Mouse (Mus musculus): ENCODE measurements around the gene B4galnt3. TPM values are rescaled to one million over a fixed set of nuclear protein-coding genes. Genes with fewer than 3 reads are reported as not detected.

B4galnt3 gene
- polyA plus RNA-seq, 1 experiment, result 15.7 TPM

DNA sequence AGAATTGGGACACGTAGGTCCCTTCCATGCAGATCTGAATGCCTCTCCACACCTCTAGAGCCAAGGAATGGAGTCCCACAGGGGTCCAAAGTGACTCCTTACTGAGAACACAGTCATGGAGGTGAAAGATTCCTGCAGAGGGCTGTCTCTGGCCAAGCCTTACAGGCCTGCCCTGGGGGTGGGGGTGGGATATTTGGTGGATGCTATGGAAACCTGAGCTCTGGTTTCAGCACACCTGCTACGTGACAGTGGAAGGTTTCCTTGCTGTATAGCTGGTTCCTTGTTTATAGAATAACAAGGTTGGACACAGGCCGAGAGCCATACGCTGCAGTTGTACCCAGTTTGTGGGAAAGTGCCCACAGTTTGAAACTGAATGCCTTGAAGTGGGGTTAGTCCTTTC, 113.9 kb downstream of the B4galnt3 start:
- no peak overlapping the region for H3K4me3 ChIP-seq (ENCODE audit: low read depth, low read length)

DNA sequence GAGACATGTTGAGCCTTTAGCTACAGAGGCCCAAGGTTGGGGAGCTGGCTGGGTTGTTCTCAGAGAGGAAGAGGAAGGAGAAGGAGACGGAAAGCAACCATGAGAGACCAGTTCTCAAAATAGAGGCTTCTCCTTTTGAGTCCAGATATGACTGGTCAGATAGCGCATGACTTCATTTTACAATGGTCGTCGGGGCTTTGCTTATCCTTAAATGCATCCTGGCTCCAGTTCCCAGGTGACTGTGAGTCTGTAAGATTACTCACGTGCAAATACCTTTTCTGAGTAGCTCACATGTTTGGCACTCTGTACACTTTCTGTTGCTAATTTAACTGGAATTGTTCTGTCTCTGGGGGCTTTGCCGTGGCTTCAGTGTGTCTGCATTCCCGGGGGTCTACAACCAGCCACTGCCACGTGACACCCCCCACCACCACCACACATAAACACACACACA, 114.6 kb downstream of the B4galnt3 start:
- TF ChIP-seq POLR2A (IDR thresholded peaks at IDR 0.05; ENCODE audit: insufficient read depth, low read length), result no peak
- no peak for TF ChIP-seq CTCF (IDR thresholded peaks at IDR 0.05; ENCODE audit: low read depth, low read length)
- no peak for TF ChIP-seq EP300 (IDR thresholded peaks at IDR 0.05; ENCODE audit: insufficient read depth, low read depth, low read length)
- no peaks in the 10 kb centered on the region for H3K36me3 ChIP-seq (ENCODE audit: control insufficient read depth, insufficient read depth, low read length, poor library complexity, severe bottlenecking)
- peaks cover 6% of the 10 kb centered on the region for H3K4me1 ChIP-seq (ENCODE audit: control insufficient read depth, insufficient read depth, low read length)
- H3K9ac ChIP-seq (ENCODE audit: low read depth, poor library complexity, severe bottlenecking), result no peak overlapping the region
- no peak overlapping the region for H3K4me3 ChIP-seq (ENCODE audit: low read depth, low read length)
- H3K9me3 ChIP-seq (replicated peaks; ENCODE audit: control insufficient read depth, insufficient read depth, low read length, poor library complexity, severe bottlenecking), result no peaks in the 10 kb centered on the region
- no peaks in the 10 kb centered on the region for H3K27me3 ChIP-seq (ENCODE audit: control insufficient read depth, insufficient read depth, low read length, poor library complexity, severe bottlenecking)
- no peak overlapping the region for H3K27ac ChIP-seq (ENCODE audit: insufficient read depth, low read length)

More for the DNA sequence above, 113.9 kb downstream of the B4galnt3 start:
- no peaks in the 10 kb centered on the region for H3K9me3 ChIP-seq (replicated peaks; ENCODE audit: control insufficient read depth, insufficient read depth, low read length, poor library complexity, severe bottlenecking)
- no peak overlapping the region for H3K9ac ChIP-seq (ENCODE audit: low read depth, poor library complexity, severe bottlenecking)
- H3K4me1 ChIP-seq (ENCODE audit: control insufficient read depth, insufficient read depth, low read length), result peaks cover 6% of the 10 kb centered on the region
- H3K27me3 ChIP-seq (ENCODE audit: control insufficient read depth, insufficient read depth, low read length, poor library complexity, severe bottlenecking), result no peaks in the 10 kb centered on the region
- TF ChIP-seq POLR2A (IDR thresholded peaks at IDR 0.05; ENCODE audit: insufficient read depth, low read length) (no peak), CTCF (IDR thresholded peaks at IDR 0.05; ENCODE audit: low read depth, low read length) (no peak), EP300 (IDR thresholded peaks at IDR 0.05; ENCODE audit: insufficient read depth, low read depth, low read length) (no peak)
- H3K36me3 ChIP-seq (ENCODE audit: control insufficient read depth, insufficient read depth, low read length, poor library complexity, severe bottlenecking), result no peaks in the 10 kb centered on the region
- H3K27ac ChIP-seq (ENCODE audit: insufficient read depth, low read length), result no peak overlapping the region

DNA sequence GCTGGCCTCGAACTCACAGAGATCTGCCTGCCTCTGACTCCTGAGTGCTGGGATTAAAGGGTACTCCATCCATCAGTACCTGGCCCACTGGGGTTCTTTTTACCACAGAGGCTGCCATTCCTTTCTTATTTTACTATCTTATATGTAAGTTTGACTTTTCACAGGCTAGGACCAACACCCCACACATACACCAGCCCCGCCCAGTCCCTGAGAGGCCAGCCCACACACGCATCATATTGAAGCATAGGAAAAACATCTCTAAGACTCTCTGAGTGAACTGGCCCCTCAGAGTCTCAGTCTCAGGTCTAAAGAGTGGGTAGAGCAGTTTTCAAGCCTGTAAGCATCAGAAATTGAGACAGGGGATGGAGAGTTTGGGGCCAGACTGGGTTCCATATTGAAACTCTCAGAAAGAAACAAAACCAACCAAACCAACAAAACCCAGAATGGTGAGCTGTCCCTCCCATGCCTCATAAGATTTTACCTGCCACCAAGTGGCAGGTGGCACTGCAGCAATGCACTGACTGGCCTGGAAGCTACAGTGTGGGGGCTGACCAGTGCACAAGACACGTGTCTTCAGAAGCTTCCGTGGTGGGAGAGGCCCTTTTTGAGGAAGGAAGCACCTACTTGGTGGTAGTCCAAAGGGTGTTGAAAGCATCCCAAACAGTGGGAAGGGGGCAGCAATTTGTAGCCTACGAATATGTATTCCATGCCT, 115.2 kb downstream of the B4galnt3 start:
- TF ChIP-seq CTCF (IDR thresholded peaks at IDR 0.05; ENCODE audit: low read depth, low read length), result no peak
- TF ChIP-seq EP300 (IDR thresholded peaks at IDR 0.05; ENCODE audit: insufficient read depth, low read depth, low read length), result no peak
- TF ChIP-seq POLR2A (IDR thresholded peaks at IDR 0.05; ENCODE audit: insufficient read depth, low read length), result no peak
- Histone ChIP-seq H3K9me3 (replicated peaks; ENCODE audit: control insufficient read depth, insufficient read depth, low read length, poor library complexity, severe bottlenecking) (no peaks in the 10 kb centered on the region), H3K27me3 (ENCODE audit: control insufficient read depth, insufficient read depth, low read length, poor library complexity, severe bottlenecking) (no peaks in the 10 kb centered on the region), H3K4me1 (ENCODE audit: control insufficient read depth, insufficient read depth, low read length) (peaks cover 4% of the 10 kb centered on the region), H3K27ac (ENCODE audit: insufficient read depth, low read length) (no peak overlapping the region), H3K36me3 (ENCODE audit: control insufficient read depth, insufficient read depth, low read length, poor library complexity, severe bottlenecking) (no peaks in the 10 kb centered on the region), H3K9ac (ENCODE audit: low read depth, poor library complexity, severe bottlenecking) (no peak overlapping the region), H3K4me3 (ENCODE audit: low read depth, low read length) (no peak overlapping the region)

DNA sequence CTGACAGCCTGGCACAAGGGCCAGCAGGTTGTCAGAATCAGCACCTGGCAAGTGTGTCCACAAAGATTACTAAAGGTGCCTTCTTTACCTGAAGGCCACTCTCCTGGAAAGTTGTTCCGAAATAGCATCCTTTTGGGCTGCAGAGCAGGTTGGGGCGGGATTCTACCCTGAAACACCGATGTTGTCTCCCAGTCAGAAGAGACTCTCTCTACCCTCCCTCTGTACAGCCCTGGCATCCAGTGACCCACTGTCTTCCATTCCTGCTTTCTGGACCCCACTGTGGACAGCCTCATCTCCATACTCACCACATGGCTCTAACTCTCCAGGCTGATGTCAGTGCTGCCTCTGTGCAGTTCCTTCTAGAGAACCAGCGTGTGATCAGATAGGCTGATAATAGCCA, 118.7 kb downstream of the B4galnt3 start:
- no peaks in the 10 kb centered on the region for H3K27me3 ChIP-seq (ENCODE audit: control insufficient read depth, insufficient read depth, low read length, poor library complexity, severe bottlenecking)
- H3K4me1 ChIP-seq (ENCODE audit: control insufficient read depth, insufficient read depth, low read length), result no peaks in the 10 kb centered on the region
- H3K36me3 ChIP-seq (ENCODE audit: control insufficient read depth, insufficient read depth, low read length, poor library complexity, severe bottlenecking), result no peaks in the 10 kb centered on the region
- H3K9me3 ChIP-seq (replicated peaks; ENCODE audit: control insufficient read depth, insufficient read depth, low read length, poor library complexity, severe bottlenecking), result no peaks in the 10 kb centered on the region
- TF ChIP-seq POLR2A (IDR thresholded peaks at IDR 0.05; ENCODE audit: insufficient read depth, low read length), result no peak
- TF ChIP-seq CTCF (IDR thresholded peaks at IDR 0.05; ENCODE audit: low read depth, low read length), result no peak
- H3K27ac ChIP-seq (ENCODE audit: insufficient read depth, low read length), result no peak overlapping the region
- H3K9ac ChIP-seq (ENCODE audit: low read depth, poor library complexity, severe bottlenecking), result no peak overlapping the region
- H3K4me3 ChIP-seq (ENCODE audit: low read depth, low read length), result no peak overlapping the region

DNA sequence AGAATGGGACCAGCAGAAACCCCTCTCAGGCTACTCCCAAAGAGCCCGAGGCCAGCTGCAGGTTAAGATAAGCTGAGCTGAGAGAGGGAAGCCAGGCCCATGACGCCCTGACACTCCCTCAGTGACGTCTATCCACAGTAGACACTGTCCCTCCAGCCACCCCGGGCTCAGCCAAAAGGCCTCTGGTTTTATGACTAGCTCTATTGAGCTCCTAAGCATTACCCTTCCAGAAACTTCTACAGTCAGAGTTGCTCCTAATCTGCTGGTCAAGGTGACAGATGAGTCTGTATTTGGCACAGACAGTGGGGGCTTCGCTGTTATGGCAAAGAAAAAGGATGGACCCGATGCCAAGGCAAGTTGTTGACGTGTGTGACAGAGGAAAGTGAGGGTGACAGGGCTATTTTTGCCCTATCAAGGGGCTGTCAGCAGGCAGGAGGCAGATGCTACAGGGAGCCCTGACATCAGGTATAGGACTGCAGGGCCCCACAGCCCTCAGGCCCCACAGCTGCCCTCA, 119.7 kb downstream of the B4galnt3 start:
- Histone ChIP-seq H3K27me3 (ENCODE audit: control insufficient read depth, insufficient read depth, low read length, poor library complexity, severe bottlenecking) (no peaks in the 10 kb centered on the region), H3K9ac (ENCODE audit: low read depth, poor library complexity, severe bottlenecking) (no peak overlapping the region), H3K9me3 (replicated peaks; ENCODE audit: control insufficient read depth, insufficient read depth, low read length, poor library complexity, severe bottlenecking) (no peaks in the 10 kb centered on the region), H3K4me1 (ENCODE audit: control insufficient read depth, insufficient read depth, low read length) (no peaks in the 10 kb centered on the region), H3K27ac (ENCODE audit: insufficient read depth, low read length) (no peak overlapping the region), H3K4me3 (ENCODE audit: low read depth, low read length) (no peak overlapping the region), H3K36me3 (ENCODE audit: control insufficient read depth, insufficient read depth, low read length, poor library complexity, severe bottlenecking) (no peaks in the 10 kb centered on the region)
- TF ChIP-seq CTCF (IDR thresholded peaks at IDR 0.05; ENCODE audit: low read depth, low read length), result no peak
- no peak for TF ChIP-seq EP300 (IDR thresholded peaks at IDR 0.05; ENCODE audit: insufficient read depth, low read depth, low read length)
- no peak for TF ChIP-seq POLR2A (IDR thresholded peaks at IDR 0.05; ENCODE audit: insufficient read depth, low read length)

DNA sequence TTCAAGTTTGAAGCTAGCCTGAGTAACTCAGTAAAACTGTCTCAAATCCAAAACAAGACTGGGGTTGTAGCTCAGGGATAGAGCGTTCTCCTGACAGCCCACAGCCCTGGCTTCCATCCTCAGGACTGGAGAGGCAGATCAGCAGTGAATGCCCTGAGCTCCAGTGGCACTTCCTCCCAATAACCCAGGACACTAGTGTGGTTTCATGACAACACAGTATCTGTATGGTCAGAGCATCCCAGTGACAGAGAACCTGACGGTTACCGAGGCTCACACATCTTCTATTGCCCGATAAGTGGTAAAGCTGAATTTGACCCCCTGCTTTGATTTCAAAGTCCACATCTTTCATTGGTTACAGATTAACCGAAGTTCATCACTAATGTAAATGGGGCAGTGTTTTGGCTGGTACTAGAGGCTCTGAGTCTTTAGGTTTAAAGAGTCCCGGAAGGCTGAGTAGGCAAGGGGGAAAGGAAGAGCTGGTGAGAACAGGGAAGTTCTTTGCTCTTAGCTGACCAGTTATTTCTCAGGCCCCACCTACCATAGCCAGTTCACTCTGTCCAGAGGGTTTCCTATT, 120.2 kb downstream of the B4galnt3 start:
- TF ChIP-seq EP300 (IDR thresholded peaks at IDR 0.05; ENCODE audit: insufficient read depth, low read depth, low read length) (no peak), CTCF (IDR thresholded peaks at IDR 0.05; ENCODE audit: low read depth, low read length) (no peak), POLR2A (IDR thresholded peaks at IDR 0.05; ENCODE audit: insufficient read depth, low read length) (no peak)
- Histone ChIP-seq H3K27me3 (ENCODE audit: control insufficient read depth, insufficient read depth, low read length, poor library complexity, severe bottlenecking) (no peaks in the 10 kb centered on the region), H3K27ac (ENCODE audit: insufficient read depth, low read length) (no peak overlapping the region), H3K4me1 (ENCODE audit: control insufficient read depth, insufficient read depth, low read length) (no peaks in the 10 kb centered on the region), H3K36me3 (ENCODE audit: control insufficient read depth, insufficient read depth, low read length, poor library complexity, severe bottlenecking) (no peaks in the 10 kb centered on the region), H3K9ac (ENCODE audit: low read depth, poor library complexity, severe bottlenecking) (no peak overlapping the region), H3K9me3 (replicated peaks; ENCODE audit: control insufficient read depth, insufficient read depth, low read length, poor library complexity, severe bottlenecking) (no peaks in the 10 kb centered on the region), H3K4me3 (ENCODE audit: low read depth, low read length) (no peak overlapping the region)

Data from ES-Bruce4 (cell line).